Mouse (Mus musculus): Measurements from ENCODE around the gene Tmem119.
"Not testable (repeated sequence)": the region's sequence is repeated elsewhere in the genome, so short reads cannot be mapped to it uniquely, and the experiment has no call there.

Gene Tmem119

GRCm38 (mm10) chr5:113815638-113816152, 15.4 kb upstream of the Tmem119 start:
- DNase-seq (ENCODE audit: low spot score), result peak; percentile 84

DNA sequence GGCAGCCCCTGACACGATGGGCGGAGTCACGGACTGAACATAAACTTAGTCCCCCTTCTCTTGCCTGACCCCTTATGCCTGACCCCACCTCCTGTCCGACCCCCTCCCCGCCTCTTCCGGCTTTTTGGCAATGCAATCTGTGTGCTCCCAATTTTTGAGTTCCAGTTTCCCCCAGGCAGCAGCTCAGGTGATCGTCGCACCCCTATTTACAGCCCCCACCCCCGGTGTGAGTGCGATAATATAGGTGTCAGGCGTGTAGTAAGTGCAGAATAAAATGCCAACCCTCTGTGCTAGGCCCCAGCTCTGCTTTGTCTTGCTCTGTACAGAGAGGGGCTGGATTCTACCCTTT, 14.7 kb upstream of the Tmem119 start:
- DNase-seq (ENCODE audit: low spot score), result no peak

- no peak for DNase-seq (ENCODE audit: low spot score)
Measured at GRCm38 (mm10) chr5:113814111-113815040, 14.1 kb upstream of the Tmem119 start.

DNA sequence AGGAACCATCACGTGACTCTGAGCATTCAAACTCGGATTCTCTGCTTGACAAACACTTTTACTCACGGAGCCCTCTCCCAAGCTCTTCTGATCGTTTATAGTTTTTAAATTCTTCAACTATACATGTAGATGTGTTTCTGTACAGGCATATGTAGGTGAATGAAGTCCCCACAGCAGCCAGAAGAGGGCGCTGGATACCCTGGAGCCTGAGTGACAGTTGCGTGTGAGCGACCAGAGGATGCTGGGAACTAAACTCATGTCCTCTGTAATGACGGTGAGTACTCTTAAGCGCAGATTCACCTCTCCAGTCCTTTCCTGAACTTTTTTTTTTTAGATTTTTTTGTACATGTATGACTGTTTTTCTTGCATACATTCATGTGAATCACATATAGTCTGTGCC, 13.3 kb upstream of the Tmem119 start:
- DNase-seq (ENCODE audit: low spot score), result no peak

- no peak for DNase-seq (ENCODE audit: low spot score)
Measured at GRCm38 (mm10) chr5:113812638-113813037, 12.3 kb upstream of the Tmem119 start.

- DNase-seq (ENCODE audit: low spot score), result not testable (repeated sequence)
Measured at GRCm38 (mm10) chr5:113811824-113812420, 11.6 kb upstream of the Tmem119 start.

- DNase-seq (ENCODE audit: low spot score), result no peak
Measured at GRCm38 (mm10) chr5:113810111-113810510, 9.8 kb upstream of the Tmem119 start.

DNA sequence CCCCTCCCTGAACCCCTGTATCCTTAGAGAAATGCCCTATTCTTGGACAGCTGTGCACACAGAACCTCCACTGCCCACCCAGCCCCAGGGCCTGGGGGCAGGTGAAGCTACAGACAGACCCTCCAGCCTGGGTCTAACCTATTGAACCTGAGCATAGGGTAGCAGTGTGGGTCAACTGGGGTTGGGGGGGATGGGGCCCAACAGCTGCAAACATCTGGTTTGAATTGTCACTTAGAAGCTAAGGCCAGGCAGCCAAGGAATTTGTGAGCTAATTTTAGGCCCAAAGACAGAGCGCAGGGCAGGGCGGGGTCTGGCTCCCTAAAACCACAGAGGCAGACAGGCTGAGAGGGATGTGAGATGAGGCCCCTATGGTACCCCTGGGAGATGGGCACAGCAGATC, 7.9 kb upstream of the Tmem119 start:
- peak; percentile 78 for DNase-seq (ENCODE audit: low spot score)

GRCm38 (mm10) chr5:113807712-113808111, 7.4 kb upstream of the Tmem119 start:
- peak; percentile 51 for DNase-seq (ENCODE audit: low spot score)

DNA sequence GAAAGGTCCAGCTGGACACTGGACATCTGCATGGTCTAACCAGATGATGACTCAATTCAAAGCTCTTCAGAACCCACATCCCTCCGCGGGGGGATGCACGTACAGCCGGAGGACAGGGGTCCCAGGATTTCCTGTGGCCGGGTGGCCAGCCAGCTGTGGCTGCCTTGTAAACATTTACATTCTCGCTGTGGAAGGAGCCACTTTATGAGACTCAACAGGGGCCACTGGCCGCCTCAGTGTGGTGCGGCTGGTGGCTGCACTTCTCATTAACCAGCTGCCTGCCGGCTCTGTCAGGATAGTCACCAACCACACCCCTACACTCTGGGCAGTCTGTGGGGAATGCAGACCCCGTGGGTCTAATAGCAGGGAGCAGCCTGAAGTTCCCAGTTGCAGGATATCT, 6.1 kb upstream of the Tmem119 start:
- DNase-seq (ENCODE audit: low spot score), result peak; percentile 24

DNA sequence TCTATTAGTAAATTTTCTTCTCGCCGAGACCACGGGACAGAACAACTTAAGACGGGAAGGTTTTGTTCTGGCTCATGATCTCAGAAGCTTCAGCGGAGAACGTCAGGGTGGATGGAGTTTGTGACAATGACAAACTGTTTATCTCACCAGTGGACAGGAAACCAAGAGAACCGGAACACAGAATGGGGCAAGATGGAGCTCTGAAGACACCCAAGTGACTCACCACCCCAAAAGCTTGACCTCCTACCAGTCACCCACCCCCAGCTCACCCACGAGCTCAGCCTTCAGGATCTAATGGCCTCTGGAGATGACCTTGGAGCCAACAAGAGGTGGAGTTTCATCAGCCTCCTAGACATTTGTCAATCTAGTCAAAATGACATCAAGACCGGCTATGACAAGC, 5.0 kb upstream of the Tmem119 start:
- DNase-seq (ENCODE audit: low spot score), result no peak

- no peak for DNase-seq (ENCODE audit: low spot score)
Measured at GRCm38 (mm10) chr5:113804395-113804966, 4.2 kb upstream of the Tmem119 start.

DNA sequence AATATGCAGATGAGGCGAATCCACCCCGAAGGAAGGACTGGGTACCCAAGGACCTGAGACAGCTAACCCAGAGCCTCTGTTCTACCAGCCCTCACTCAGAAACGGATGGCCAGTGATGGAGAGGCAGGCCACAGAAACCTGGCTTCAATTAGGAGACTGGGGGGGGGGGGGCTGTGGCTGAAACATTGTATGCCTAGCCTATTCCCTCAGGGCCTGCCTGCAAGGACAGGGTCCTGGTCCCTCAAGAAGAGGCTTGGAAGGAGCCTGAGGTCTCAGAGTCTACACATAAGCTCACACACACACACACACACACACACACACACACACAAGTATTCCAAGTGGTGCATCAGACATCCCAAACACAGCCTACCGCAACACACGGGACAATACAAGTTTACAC, 625 bp downstream of the Tmem119 start:
- no peak for DNase-seq (ENCODE audit: low spot score)

DNA sequence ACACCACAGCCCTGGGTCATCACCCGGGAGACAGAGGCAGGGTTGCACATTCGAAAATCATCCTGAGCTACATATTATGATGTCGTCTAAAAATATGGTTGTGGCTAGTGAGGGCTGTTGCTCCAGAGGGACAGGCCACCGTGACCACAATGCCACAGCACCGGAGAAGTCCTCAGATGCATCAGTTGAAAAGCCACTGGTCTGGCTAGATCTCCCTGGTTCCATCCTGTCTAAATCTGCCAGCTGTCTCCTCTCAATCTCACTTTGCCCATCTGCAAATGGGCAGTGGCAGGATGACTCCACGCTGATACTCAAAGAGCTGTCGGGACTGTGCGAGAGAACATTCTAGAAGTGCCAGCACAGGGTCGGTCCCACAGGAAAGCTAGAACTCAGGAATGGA, 1.8 kb downstream of the Tmem119 start:
- DNase-seq (ENCODE audit: low spot score), result no peak

DNA sequence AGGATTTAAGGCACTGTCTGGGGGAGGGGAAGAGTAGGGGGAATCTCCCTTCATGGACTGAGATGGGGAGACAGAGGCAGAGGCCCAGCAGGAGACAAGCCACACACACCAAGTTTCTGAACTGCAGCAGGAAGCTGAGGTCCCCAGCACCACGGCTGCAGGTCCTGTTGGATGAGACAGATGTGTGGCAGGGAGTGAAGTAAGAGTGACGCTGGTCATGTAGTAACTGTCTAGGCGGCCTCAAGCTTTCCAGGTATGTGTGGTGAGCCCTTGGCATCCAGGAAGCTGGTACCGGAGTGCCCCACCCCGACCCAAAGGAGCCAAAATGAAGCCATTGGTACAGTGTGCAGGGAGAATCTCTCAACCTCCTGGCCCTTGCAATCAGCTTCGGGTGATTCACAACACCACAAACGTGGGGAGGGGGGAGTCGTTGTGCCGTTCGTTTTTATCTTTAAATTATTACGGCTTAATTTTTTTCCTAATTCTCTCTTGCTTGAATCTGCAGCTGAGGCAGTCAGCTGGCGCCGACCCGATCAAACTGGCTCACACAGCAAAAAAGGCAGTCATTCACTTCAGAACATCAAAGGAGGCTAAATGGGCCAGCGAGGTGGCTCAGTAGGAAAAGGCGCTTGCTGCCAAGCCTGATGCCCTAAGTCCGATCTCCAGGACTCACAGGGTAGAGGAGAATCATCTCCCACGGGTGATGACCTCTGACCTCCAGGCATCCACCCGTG, 3.0 kb downstream of the Tmem119 start:
- DNase-seq (ENCODE audit: low spot score), result peak; percentile 38

DNA sequence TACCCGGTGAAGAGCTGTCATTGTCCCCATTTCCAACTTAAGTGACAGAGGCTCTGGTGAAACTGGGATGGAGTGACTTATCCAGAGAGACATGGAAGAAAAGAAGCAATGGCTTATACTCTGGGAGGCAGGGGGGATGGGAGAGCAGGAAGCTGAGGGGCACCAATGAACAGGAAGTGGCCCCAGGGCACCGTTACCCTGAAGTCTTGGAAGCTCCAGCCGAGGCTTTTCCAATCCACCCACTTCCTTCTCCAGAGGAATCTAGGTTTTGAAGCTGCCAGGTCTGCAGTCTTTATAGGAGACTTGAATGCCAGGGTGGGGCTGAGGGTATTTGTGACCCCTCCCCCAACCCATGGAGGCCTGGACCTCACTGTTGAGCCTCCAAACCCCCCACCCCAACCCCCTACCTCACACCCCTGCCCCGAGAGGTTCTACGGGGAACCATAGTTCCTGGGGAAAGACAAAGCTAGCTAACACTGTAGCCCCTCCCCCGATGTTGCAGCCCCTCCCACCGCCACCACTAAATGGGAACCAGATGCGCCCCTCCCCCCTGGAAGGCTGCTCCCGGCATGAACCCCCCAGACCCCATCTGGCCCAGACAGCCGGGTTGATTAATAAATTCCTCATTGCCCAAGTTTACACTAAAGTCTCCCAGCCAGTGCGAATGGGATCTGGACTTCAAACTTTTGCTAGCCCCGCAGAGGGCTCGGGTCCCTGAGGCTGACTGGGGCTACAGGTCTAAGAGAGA, 3.7 kb downstream of the Tmem119 start:
- DNase-seq (ENCODE audit: low spot score), result peak; percentile 81

GRCm38 (mm10) chr5:113791197-113792095, 8.9 kb downstream of the Tmem119 start:
- no peak for DNase-seq (ENCODE audit: low spot score)

DNA sequence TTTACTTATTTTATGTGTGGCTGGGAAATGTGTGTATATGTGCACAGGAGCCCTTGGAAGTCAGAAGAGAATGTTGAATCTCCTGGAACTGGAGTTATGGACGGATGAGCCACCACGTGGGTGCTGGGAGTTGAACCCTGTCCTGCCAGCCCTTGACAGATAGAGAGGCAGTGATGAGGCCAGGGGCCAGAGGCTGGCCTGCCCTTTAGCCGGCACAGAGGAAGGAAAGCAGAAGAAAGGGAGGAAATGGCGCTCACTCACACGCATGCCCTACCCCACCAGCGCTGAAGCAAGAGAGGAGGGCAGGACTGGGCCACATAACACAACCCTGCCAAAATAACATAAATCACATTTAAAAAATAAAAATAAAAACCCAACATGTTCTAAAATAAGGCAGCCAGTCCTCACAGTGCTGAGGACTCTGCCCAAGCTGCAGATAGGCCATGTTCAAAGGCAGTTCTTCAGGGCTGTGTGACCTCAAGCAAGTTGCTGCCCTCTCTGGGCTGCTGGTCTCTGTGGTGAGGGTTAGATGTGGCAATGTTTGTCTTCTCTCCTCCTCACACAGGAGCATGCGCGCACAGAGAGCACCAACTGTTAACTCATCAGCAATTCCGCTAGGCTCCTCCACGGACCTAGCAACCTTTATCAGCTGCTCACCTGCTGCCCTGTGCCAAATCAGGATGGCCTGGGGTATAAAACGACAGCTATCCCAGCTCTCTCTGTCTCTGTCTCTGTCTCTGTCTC, 9.7 kb downstream of the Tmem119 start:
- DNase-seq (ENCODE audit: low spot score), result no peak

- no peak for DNase-seq (ENCODE audit: low spot score)
Measured at GRCm38 (mm10) chr5:113789075-113789788, 11.1 kb downstream of the Tmem119 start.
